Mouse (Mus musculus) limb, embryonic 14.5 days (tissue): Measurements from ENCODE around the gene Zscan29. TPM values are rescaled to one million over a fixed set of nuclear protein-coding genes. Genes with fewer than 3 reads are reported as not detected.

Source experiments
- ATAC-seq: fragments of 200-750 bp; cut with Nextera tagmentation; 2 replicates; pipeline ENCODE4 v1.8.0; 2017; ENCODE audit warnings: low read depth, moderate number of reproducible peaks, moderate TSS enrichment; ENCODE audit not compliant: low FRiP score
- DNase-seq: peaks from one replicate; pipeline ENCODE4 v3.0.0-alpha.2; 2015; ENCODE audit warnings: low spot score
- H3K27ac ChIP-seq: fragments of 300-500 bp; sonication (generic); replicated peaks from 2 replicates; pipeline ENCODE4 v1.5.1; 2014; ENCODE audit warnings: low read depth, mild to moderate bottlenecking, low read length, moderate library complexity, mixed read lengths
- H3K27me3 ChIP-seq: fragments of 300-500 bp; sonication (generic); 2 replicates; pipeline ENCODE4 v1.6.1; 2014; ENCODE audit warnings: low read length, mixed read lengths; ENCODE audit not compliant: control insufficient read depth, insufficient read depth
- H3K36me3 ChIP-seq: fragments of 300-500 bp; sonication (generic); 2 replicates; pipeline ENCODE4 v1.6.1; 2014; ENCODE audit warnings: mild to moderate bottlenecking, low read length, moderate library complexity, mixed read lengths; ENCODE audit not compliant: control insufficient read depth, insufficient read depth
- H3K4me1 ChIP-seq: fragments of 300-500 bp; sonication (generic); 2 replicates; pipeline ENCODE4 v1.6.1; 2014; ENCODE audit warnings: antibody characterized with exemption, low read length, mixed read lengths; ENCODE audit not compliant: control insufficient read depth, insufficient read depth
- H3K4me2 ChIP-seq: fragments of 300-500 bp; sonication (generic); replicated peaks from 2 replicates; pipeline ENCODE4 v1.6.1; 2014; ENCODE audit warnings: low read depth, mild to moderate bottlenecking, low read length, moderate library complexity; ENCODE audit not compliant: severe bottlenecking
- H3K4me3 ChIP-seq: fragments of 300-500 bp; sonication (generic); replicated peaks from 2 replicates; pipeline ENCODE4 v1.5.1; 2014; ENCODE audit warnings: low read length
- H3K9ac ChIP-seq: fragments of 300-500 bp; sonication (generic); 2 replicates; pipeline ENCODE4 v1.6.1; 2014; ENCODE audit warnings: mild to moderate bottlenecking, low read depth, low read length, moderate library complexity; ENCODE audit not compliant: severe bottlenecking
- H3K9me3 ChIP-seq: fragments of 300-500 bp; sonication (generic); 2 replicates; pipeline ENCODE4 v1.6.1; 2016; ENCODE audit warnings: low read length; ENCODE audit not compliant: control insufficient read depth
- POLR2A ChIP-seq: fragments of 200-500 bp; IDR thresholded peaks from 2 replicates; pipeline ENCODE4 v1.8.0; 2012; ENCODE audit warnings: inconsistent platforms, mild to moderate bottlenecking, moderate library complexity, borderline replicate concordance; ENCODE audit not compliant: insufficient read depth, insufficient read length; ENCODE audit errors: extremely low read depth
- WGBS: fragments of 180-500 bp; shearing (Covaris S2); extraction: QIAGEN DNeasy Blood & Tissue Kit; methylation state at CpG from one replicate; pipeline ENCODE4 v1.1.7; 2014; 5-methylcytosine and 5-hydroxymethylcytosine counted together
- polyA plus RNA-seq, 2 experiments: library from polyadenylated mRNA; depleted of rRNA in 1 of 2; stranded (reverse) in 1 of 2; unstranded in 1 of 2; fragments of >200 nt; fragmentation: Nextera tagmentation in 1 of 2; extraction: Ambion mirVana in 1 of 2; gene quantifications; 2 replicates each; pipeline versions ENCODE4 v1.2.1 to v1.2.3; 2012 to 2014

Zscan29 gene
- polyA plus RNA-seq, 2 experiments, result 7.2 to 9.2 TPM

- H3K27ac ChIP-seq, result no peak overlapping the region
- DNase-seq, result no peak
- H3K9ac ChIP-seq, result no peak overlapping the region
- no peak overlapping the region for H3K4me2 ChIP-seq
- H3K4me3 ChIP-seq, result no peak overlapping the region
- H3K27me3 ChIP-seq, result no peaks in the 10 kb centered on the region
- TF ChIP-seq POLR2A, result no peak
- H3K9me3 ChIP-seq, result no peaks in the 10 kb centered on the region
- peaks cover 31% of the 10 kb centered on the region for H3K36me3 ChIP-seq
- ATAC-seq, result no peak
- WGBS, result 82% methylated on average over 2 of the region's 2 CpGs
- H3K4me1 ChIP-seq, result peaks cover 20% of the 10 kb centered on the region; the same call in 1 of the 2 replicates
These were observed 28.5 kb downstream of the Zscan29 start for GRCm38 (mm10) chr2:121142415-121142814.

DNA sequence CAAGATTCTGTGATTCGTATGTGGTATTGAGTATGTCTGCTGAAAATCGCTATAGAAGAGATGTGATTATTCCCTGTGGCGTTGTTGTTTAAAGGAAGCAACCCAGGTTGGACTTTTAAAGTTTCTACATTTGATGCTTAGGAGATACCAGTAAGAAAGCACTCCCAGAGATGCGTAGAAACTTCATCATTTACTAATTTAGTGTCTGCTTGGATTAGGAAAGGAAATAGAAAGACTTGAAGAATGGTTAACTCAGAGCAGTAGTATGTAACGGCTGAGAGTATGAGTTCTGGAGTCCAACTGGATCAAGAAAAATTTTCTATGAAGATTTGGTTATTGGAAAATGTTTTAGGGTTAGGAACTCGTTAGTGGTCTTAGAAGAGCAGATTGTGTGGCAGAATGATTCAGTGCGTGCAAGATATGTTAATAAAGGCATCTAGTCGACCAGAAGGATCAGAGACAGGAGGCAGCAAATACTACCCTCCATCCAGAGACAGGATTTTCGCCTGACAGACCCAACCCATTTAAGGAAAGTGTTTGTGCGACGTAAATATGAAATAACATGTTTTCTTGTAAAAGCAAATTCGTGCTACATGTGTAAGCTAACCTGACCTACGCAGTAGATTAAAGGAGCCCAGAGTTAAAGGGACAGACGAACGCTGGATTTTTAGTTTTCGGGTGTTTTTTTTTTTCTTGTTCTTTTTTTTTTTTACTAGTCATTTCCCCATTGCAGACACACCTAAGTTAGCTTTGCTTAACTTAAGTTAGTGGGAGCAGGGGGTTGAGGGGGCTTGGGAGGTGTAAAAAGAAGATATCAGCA lies 29.5 kb downstream of the Zscan29 start:
- H3K9ac ChIP-seq, result peak overlapping the region; percentile 78
- peaks cover 20% of the 10 kb centered on the region; the same call in 1 of the 2 replicates for H3K4me1 ChIP-seq
- H3K4me2 ChIP-seq, result peak overlapping the region; percentile 74
- WGBS, result 67% methylated on average over 16 of the region's 16 CpGs
- H3K27me3 ChIP-seq, result no peaks in the 10 kb centered on the region
- no peak for TF ChIP-seq POLR2A
- no peaks in the 10 kb centered on the region for H3K9me3 ChIP-seq
- H3K27ac ChIP-seq, result peak overlapping the region; percentile 99
- H3K36me3 ChIP-seq, result peaks cover 23% of the 10 kb centered on the region
- H3K4me3 ChIP-seq, result peak overlapping the region; percentile 67
- DNase-seq, result no peak
- ATAC-seq, result no peak

DNA sequence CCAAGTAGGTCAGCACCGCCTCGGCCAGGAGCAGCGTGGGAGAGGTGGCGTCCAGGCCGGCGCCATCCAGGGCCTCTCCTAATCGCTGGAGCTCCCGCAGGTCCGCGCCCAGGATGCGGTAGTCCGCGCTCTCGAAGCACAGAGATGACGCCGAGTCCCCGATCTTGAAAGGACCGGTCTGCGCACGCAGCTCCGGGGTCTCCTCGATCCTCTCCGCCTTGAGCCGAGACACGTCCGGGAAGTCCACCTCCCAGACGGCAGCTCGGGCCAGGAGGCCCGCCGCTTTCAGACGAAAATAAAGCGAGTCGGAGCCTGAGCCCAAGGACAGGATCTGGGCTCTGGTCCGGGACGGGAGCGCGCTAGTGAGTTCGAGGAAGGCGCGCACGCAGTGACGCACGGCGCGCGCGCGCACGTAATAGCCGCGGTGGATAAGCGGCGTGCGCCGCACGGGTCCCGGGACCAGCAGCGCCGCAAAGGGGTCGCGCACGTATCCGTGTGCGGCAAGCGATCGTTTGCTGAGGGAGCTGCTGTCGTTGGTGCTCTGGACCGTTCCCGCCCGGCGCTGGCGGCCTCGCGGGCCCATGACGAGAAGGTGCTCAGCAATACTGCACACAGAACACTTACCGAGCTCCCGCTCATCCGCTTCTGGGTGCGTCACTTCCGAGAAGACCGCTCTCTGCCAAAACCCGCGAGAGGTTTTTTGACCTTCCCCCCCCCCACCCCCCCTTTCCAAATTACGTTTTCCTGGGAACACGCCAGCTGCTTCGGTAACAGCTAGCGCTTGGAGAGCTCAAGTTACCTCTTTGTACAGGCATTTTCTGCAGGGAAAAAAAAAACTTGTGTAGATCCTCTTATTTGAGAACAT lies 30.7 kb downstream of the Zscan29 start, which contains the start of the genes Adal and Lcmt2:
Adal (plus strand) TSS at position 411 of the 865 bp plus-strand sequence.
Lcmt2 (minus strand) TSS at position 636 of the 865 bp plus-strand sequence.
- peak within 1 kb of the TSS; percentile 67 for H3K4me3 ChIP-seq
- peak; percentile 75; the same call in 1 of the 2 replicates for TF ChIP-seq POLR2A

DNA sequence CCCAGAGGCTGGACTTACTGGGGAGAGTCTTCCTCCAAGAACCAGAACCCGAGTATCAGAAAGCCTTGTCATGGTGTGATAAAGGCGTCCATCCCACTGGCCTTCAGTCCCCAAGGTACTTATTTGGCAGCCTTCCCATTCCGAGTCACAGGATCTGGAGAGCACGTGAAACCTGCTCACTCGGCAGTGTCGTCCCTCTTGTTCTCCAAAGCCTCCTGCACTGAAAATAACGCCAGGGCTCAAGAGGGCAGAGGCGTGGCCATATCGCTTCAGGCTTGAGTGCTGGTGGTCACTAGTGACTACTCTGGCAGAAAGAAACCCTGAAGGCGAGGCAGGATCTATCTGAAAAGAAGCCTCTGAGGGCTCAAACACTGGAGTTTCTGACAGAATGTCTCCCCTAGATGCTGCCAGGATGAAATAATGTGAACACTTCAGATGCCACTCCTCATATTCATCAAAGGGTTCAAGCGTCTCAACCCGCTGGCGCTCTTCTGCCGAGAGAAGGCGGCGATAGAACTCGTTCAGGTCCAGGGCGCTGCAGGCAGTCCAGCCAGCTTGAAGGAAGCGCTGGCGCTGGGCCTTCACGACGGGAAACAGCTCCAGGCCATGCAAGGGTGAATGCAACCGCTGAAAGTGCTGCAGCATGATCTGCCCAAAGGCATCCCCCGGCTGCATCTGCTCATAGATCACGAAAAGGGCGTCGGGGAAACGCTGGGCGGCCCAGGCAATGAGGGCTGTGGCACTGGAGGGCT lies 31.5 kb downstream of the Zscan29 start:
- 52% methylated on average over 29 of the region's 29 CpGs for WGBS
- Histone ChIP-seq H3K36me3 (peaks cover 15% of the 10 kb centered on the region; the same call in 1 of the 2 replicates), H3K4me1 (peaks cover 20% of the 10 kb centered on the region; the same call in 1 of the 2 replicates), H3K9ac (peak overlapping the region; percentile 78), H3K27ac (peak overlapping the region; percentile 99), H3K9me3 (no peaks in the 10 kb centered on the region), H3K4me3 (peak overlapping the region; percentile 67), H3K4me2 (peak overlapping the region; percentile 74), H3K27me3 (no peaks in the 10 kb centered on the region)
- TF ChIP-seq POLR2A, result no peak
- no peak for DNase-seq
- no peak for ATAC-seq

More for the DNA sequence above, 30.7 kb downstream of the Zscan29 start, which contains the start of the genes Adal and Lcmt2:
- Histone ChIP-seq H3K4me2 (peak within 1 kb of the TSS; percentile 74), H3K9me3 (no peaks in the 10 kb centered on the region), H3K9ac (peak within 1 kb of the TSS; percentile 78), H3K36me3 (peaks cover 21% of the 10 kb centered on the region), H3K27me3 (no peaks in the 10 kb centered on the region), H3K27ac (peak within 1 kb of the TSS; percentile 99), H3K4me1 (peaks cover 20% of the 10 kb centered on the region; the same call in 1 of the 2 replicates)
- WGBS, result 3% methylated on average over 84 of the region's 87 CpGs
- peak; percentile 94 for ATAC-seq
- peak; percentile 91 for DNase-seq
